Mouse (Mus musculus): ENCODE measurements around the gene Xpo6.

Gene Xpo6

DNA sequence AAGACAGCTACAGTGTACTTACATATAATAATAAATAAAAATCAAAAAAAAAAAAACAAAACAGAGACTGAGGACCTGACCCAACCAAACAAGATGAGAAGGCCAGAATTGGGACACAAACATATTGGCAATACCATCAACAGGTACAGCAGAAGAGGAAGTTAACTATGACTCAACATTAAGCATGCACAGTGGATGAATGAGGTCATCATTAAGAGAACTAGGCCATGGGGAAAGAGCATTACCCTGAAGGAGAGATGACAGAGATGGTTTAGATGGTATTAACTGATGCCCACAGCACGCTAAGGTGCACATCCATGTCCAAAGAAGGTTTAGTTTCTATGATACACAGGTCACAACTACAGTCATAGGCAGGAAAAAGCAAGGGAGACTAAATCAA lies 6.1 kb downstream of the Xpo6 start:
- no peak for DNase-seq (ENCODE audit: low spot score)

DNA sequence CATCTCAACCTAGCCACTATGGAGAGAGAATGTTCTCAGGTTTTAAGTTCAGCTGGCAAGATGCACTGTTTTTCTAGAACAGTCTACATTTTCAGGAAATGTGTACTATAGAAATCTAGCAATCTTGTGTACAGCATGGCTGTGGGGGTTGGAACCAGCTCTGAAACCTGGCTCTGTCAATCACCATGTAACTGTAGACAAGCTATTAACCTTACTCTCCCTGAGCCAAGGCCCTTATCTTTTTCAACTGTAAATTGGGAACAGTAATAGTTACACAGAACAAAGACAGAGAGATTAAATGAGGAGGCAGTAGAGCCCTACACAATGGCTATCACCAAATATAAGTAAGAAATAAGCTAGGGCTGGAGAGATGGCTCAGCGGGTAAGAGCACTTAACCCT lies 8.8 kb downstream of the Xpo6 start:
- DNase-seq (ENCODE audit: low spot score), result no peak

DNA sequence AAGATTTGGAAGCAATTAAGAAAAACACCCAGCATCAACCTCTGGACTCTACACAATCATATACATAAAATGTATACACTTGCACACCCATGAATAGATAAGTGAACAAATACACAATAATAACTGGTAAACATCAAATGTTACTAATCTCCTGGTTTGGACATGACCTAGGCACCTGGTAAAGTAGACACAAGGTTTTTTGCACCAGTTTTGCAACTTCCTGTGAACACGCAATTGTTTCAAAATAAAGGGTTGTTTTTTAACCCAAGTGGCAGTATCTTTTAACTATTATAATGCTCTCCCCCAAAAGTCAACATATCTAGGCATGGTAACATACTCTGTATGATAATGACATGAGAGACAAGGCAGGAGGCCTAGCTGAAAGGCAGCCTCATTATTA lies 10.8 kb downstream of the Xpo6 start:
- DNase-seq (ENCODE audit: low spot score), result no peak

DNA sequence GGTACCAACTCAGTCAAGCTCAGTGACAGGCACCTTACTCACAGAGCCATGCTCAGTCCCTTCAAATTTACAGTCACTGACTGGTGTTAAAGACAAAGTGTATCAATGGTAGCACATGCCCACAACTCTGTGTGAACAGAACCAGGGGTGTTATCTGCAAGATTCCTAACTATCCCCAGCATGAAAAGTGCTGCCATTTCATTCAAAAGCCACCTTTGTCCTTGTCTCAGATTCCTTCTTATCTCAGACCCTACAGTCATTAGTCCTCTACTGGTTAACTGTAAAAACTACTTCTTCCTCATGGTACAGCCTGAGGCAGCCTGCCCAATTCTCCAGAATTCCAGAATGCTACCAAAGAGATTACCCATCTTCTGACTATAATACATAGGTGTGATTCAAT lies 14.3 kb downstream of the Xpo6 start:
- no peak for DNase-seq (ENCODE audit: low spot score)

DNA sequence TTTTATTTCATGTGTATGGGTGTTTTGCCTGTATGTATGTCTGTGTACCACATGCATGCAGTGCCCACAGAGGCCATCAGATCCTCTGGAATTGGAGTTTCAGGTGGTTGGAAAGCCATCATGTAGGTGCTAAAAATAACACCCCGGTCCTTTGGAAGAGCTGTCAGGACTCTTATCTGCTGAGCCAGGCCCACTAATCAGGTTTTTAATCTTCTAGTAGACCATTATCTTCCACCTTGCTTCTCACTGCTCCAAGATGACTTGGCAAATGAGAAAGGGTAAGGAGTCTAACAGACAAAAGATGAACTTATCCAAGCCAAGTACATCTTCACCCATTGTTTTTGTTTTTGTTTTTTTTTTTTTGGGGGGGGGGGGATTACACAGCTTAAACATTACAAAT lies 16.7 kb downstream of the Xpo6 start:
- no peak for DNase-seq (ENCODE audit: low spot score)

DNA sequence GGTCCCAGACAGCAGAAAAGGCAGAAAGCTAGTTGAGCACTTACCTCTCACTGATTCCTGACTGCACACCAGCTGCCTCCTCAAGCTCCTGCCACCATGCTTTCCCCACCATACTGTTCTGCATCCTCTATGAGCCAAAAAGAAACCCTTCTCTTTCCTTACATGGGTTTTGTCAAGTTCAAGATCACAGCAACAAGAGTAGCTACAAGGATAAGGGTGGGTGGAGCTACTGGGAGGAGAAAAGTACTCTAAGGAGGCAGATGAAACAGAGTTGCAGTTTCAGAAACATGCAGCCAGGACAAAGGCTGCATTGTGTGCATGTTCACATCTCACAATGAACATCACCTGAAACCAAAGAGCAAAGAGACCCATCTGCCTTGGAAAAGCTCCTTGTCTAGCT lies 18.8 kb downstream of the Xpo6 start:
- DNase-seq (ENCODE audit: low spot score), result no peak

DNA sequence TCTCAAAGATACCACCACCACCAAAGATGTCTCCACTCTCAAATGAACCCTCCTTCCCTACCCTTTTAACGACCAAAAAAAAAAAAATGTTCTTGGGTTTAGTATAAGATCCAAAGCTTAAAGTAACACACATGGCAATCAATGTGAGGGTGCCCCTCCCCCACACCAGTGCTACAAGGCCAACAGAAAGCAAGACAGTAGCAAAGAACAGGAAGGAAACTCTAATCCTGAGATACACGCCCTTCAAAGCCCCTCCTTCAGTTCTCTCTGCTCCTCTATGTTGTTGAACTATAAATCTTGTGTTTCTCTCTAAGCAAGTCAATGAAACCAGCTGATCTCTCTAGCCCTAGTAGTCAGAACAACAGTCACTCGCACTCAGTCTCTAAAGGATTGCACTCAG lies 19.3 kb downstream of the Xpo6 start:
- no peak for DNase-seq (ENCODE audit: low spot score)

DNA sequence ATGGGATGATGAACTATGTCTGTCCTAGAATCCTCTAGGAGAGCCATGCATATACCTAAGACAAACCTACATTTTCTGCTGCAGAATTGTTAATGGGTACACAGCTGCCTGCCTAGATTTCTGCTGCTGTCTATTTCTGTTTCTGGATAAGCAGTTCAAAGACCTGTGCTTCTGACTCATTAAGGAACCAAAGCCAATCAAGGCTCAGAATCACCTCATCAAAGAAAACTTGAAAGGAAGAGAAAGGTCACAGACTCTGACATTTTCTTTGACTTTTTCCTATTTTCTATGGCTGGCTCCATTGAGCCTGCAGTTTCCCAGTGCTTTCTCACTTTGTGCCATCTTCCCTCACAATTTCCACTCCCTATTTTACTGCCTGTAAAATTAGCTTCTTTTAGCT lies 21.5 kb downstream of the Xpo6 start:
- no peak for DNase-seq (ENCODE audit: low spot score)

DNA sequence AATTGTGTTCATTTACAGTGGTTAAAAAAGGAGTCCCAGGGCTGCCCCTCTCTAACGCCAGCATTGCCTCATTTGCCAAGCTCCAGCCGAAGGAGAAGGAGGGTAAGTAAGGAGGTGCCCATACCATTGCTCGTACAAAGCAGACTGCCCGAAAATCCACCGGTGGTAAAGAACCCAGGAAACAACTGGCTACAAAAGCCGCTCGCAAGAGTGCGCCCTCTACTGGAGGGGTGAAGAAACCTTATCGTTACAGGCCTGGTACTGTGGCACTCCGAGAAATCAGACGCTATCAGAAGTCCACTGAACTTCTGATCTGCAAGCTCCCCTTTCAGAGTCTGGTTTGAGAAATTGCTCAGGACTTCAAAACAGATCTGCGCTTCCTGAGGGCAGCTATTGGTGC lies 24.3 kb downstream of the Xpo6 start:
- DNase-seq (ENCODE audit: low spot score), result no peak

DNA sequence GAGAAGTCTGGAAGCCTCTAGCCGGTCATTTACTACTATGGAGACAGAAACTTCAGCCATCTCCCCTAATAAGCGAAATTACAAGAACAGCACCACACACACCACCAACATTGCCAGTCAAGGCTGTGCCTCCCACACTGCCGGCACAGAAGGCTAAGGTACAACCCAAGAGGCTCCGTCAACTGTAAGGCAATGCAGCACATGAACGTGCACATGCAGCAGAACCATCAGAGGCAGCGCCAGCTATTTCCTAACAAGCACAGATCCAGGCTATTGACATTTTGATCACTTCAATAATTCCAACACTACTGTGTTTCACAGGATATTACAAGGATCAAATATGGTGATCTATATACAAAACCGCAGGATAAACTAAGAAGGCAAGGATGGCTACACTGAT lies 24.8 kb downstream of the Xpo6 start:
- DNase-seq (ENCODE audit: low spot score), result no peak

DNA sequence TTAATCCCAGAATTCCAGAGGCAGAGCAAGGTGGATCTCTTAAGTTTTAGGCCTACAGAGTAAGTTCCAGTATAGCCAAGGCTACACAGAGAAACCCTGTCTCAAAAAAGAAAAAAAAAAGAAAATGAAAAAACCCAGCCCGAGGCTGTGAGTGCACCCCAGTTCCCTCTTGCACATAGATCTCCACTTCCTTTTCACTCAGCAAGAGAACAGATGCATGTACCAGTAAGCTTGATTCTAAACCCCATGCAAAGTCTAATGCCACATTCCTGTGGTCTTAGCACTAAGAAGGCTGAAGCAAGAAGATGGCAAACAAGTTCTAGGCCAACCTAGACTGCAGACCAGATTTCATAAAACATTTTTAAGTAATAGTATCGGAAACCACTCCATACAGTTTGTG lies 25.4 kb downstream of the Xpo6 start:
- DNase-seq (ENCODE audit: low spot score), result no peak

DNA sequence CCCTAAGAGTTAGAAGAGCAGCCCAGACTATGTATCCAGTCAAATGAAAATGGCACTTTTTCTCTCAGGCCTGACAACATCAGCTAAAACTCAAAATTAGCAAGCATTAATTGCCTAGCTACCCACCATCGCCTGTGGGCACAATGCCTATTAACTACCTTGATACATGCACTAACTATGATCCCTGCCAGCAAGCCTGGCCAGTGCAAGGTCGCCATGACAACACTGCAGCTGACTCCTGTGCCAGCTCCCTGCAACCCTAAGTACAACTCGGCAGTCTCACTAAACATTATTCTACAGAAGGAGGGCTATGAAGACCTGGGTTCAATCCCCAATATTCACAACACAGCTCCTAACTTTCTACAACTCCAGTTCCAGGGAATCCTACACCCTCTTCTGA lies 28.3 kb downstream of the Xpo6 start:
- no peak for DNase-seq (ENCODE audit: low spot score)

DNA sequence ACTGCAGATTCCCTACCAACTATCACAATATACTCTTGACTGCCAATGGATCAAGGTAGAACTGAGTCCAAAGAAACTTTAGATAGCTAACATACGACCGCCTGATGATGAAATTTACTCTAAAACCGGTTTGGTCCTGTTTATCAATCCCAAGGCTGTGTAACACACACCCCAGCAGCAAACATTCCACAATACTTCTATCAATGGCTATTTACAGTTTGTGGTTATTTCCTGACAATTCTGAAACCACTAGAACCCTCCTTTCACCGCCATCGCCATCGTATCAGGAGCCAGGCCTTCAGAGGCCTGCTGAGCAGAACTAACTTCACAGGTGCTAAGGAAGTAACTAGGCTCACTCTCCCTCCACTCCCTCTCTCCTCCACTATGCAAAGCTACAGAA lies 31.7 kb downstream of the Xpo6 start:
- DNase-seq (ENCODE audit: low spot score), result no peak

DNA sequence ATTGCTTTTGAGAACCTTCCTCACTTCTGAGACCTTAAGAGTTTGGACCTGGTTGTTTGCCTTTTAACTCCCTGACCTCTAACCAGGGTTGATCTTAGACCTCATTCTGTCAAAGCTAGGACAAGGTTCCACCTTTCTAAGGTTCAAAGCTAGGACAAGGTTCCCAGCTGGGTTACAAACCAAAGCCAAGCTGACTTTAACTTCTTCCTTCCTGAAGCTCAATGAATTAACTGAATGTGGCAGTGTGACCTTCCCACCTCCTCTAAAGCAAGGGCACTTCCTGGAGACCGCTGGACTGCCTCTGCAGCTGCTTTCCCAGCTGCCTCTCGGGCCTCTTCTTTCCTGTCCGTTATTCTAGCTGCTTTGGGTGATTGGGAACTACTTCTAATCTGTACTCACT lies 32.9 kb downstream of the Xpo6 start:
- DNase-seq (ENCODE audit: low spot score), result no peak

DNA sequence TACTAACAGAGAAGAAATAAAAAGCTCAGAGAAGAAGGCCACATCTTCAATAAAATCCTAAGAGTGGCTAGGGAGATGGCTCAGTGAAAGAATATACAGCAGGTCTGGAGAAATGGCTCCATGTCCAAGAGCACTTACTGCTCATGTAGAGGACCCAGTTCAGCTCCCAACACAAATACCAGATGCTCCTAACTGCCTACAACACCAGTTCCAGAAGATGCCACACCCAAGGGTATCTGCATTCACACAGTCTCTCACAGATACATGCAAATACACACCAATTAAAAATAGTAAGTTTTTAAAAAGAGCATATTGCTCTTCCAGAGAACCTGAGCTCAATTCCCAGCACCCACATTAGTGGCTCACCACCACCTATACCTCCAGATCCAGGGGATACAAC lies 33.7 kb downstream of the Xpo6 start:
- no peak for DNase-seq (ENCODE audit: low spot score)

DNA sequence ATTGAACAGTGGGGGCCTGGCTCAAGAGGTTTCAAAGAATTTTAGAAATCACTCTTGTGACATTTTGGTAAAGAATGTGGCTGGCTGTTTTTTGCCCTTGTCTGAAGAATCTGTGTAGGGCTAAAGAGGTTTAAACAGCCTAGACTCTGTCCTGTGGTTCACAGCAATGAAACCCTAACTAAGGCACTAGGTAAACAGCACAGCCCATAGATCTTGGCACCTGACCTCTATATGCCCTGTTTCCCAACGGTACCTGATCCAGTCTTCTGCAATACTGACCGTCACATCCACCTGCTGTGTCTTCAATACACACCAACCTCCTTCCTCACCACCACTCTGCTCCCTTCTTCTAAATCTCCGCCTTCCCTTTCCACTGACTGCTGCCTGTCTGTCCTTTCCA lies 42.1 kb downstream of the Xpo6 start:
- no peak for DNase-seq (ENCODE audit: low spot score)

DNA sequence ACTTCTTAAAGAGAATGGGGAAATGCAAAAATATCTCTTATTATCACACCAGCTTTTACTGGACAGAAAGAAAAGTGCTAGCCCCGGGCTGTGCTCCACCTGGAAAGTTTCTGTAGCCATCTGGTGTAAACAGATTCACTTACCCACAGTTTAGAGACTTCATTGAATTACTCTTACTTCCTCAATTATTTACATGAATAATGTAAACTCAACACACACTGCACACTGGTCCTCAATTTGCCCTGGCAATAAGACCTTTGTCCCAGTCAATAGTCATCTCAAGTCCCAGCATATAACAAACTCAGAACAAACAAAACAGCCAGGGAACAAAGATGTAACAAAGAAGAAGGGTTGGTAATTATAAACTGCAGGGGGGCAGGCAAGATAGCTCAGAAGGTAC lies 44.6 kb downstream of the Xpo6 start:
- no peak for DNase-seq (ENCODE audit: low spot score)

DNA sequence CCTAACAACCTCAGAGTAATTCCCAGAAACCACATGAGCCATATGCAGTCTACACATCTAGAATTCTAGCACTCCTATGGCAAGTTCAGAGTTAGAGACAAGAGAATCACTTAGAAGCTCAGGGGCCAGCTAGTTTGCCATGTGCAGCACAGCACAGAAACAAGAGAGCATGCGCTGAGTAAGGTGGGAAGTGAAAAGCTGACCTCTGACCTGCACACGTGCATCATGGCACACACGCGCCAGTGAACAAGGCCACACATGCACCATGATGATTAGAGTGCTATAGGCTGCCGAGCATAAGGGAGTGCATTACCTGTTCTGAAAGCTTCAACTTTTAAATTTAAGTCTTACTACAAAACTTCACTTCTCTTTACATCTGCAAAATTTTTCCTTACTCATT lies 45.6 kb downstream of the Xpo6 start:
- no peak for DNase-seq (ENCODE audit: low spot score)

DNA sequence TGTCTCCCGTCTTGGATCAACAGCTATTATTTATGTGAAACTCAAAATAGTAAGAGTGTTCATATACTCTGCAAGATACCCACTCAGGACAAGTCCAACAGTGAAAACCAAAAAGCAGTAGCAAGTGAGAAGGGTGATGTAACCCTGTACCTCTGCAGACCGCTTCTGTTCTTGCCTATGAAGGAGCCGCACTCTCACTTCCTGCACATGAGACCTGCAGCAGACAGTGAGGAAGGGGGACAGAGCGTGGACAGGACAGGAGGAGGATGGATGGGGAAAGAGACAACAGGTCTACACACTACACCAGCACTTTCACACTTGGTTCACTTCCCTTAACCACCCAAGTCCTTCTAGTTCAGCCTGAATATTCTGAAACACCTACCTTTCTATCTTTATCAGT lies 48.0 kb downstream of the Xpo6 start:
- no peak for DNase-seq (ENCODE audit: low spot score)

DNA sequence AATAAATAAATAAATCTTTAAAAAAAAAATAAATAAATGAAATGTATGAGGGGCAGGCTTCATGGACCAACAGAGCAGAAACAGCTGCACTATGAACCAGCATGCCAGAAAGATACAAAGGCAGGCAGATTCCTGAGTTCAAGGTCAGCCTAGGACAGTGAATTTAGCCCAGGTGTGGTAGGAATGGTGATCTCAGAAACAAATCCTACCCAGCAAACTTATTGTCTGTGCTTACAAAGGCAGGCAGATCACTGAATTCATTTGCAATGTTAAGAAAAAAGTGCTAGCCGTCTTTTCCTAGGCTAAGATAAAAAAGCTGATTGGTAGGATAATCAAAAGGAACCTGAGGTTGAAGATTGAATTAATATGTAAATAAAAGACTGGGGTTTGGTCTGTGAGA lies 54.1 kb downstream of the Xpo6 start:
- DNase-seq (ENCODE audit: low spot score), result no peak

DNA sequence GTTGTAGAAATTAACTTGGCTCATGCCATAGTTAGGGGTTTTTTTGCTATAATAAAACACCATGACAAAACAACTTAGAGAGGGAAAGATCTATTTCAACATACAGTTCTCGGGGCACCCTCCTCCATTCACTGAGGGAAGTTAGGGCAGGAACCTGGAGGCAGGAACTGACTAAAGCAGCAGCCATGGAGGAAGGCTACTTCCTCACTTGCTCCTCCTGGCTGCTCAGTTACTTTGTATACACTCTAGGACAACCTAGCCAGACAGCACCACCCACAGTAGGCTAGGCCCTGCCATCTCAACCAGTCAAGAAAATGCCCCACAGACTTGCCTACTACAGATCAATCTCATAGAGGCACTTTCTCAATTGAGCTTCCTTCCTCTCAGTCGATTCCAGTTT lies 55.9 kb downstream of the Xpo6 start:
- no peak for DNase-seq (ENCODE audit: low spot score)

DNA sequence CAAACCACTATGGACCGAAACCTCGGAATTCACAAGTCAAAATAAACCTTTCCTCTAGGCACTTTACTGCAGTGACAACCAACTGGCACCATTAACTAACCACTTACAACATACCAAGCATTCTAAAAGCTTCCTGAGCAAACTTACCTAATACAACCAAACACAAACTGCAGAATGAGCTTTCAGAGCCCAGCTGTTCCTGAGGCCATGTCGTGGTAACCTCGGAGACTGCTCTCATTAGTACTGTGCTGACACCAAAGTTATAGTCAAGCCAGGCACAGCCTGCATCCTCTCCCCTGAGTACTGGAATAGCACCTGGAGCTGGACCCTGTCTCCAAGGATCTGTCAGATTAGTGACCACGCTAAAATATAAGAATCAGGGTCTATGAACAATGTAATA lies 62.5 kb downstream of the Xpo6 start:
- DNase-seq (ENCODE audit: low spot score), result no peak

DNA sequence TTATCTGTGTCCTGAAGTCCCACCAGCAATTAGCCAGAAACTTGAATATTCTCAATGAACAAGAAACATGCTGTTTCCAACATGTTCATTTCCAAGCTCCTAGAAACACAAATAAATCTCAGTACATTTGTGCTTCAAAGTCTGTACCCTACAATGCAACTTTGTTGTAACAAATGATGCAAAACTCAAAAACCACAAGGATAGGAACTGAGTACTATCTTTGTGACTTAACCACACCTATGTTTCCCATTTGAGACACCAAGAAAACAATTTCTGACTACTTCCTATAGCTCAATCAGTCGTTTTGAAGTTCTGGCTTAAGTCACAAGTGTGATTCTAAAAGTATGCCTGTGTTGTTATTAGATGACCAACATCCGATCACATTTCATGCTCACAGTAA lies 64.9 kb downstream of the Xpo6 start:
- DNase-seq (ENCODE audit: low spot score), result no peak

DNA sequence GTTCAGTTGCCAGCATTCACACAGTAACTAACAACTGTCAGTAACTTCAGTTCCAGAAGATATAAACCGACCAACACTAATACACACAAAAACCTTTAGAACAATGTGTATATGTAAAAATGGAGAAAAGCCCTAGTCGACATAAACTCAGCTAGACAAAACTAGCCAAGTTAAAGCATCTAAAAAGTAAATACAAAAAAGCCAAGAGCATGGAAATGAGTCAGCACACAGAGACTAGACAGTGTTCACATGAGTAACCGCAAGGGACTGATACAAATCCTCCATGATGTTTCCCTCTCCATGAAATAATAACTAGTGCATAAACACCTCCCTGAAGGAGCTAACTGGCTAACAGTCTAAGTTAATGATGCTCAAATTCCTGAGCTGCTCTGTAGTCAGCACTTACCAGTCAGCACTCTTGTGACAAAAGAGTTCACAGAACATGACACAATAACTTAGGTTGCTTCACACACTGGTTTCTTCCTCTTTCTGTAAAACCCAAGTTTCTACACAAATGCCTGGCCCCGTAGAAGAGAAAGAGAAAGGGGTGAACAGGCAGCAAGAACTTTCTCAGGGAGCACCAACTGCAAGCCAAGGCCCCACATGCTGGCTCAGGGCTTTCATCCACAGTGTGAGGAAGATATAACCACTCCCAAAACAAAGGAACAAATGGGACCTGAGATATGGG lies 65.5 kb downstream of the Xpo6 start:
- no peak for DNase-seq (ENCODE audit: low spot score)

DNA sequence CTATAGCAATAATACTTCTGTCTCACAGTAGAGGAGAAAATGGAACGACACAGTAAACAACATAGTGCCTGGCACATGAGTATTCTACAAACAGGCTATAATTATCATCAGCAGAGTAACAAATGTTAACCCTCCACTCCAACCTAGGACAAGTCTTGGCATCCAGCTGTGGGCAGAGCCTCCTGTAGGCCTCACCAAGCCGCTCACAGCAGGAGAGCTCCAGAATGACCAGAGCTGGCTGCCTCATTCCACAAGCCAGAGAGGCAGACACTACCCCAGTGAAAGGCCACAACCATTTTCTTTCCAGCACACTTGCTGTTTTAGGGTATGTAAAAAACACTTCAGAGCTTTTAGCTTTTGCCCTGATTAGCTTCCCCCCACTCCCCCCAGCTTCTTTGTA lies 72.6 kb downstream of the Xpo6 start:
- DNase-seq (ENCODE audit: low spot score), result no peak

Data from ovary, adult 18-20 months (tissue).